Mouse (Mus musculus) cerebellum, adult 8-10 months (tissue): ENCODE results near the gene Gm21708.
"Not testable (repeated sequence)": the region's sequence is repeated elsewhere in the genome, so short reads cannot be mapped to it uniquely, and the experiment has no call there.

Experiments used
- DNase-seq: peaks from one replicate; pipeline ENCODE4 v3.0.0; 2022

Gene Gm21708

GRCm38 (mm10) chrY:3410067-3410466, at the start of gene Gm21708, which contains the start of gene Gm21704:
Gm21708 (minus strand) TSS chrY:3410167.
Gm21704 (minus strand) TSS chrY:3410167.
- DNase-seq: not testable (repeated sequence)
